Mouse (Mus musculus) liver, embryonic 14.5 days (tissue): ENCODE results near the gene Celf2. TPM values are rescaled to one million over a fixed set of nuclear protein-coding genes. Genes with fewer than 3 reads are reported as not detected.
"Not testable (repeated sequence)": the region's sequence is repeated elsewhere in the genome, so short reads cannot be mapped to it uniquely, and the experiment has no call there.

Source experiments
- ATAC-seq: fragments of 200-750 bp; cut with Nextera tagmentation; 2 replicates; pipeline ENCODE4 v1.8.0; 2017; ENCODE audit warnings: moderate number of reproducible peaks, mild to moderate bottlenecking, moderate library complexity; ENCODE audit not compliant: insufficient read depth
- DNase-seq, 3 experiments: peaks; one replicate each; pipeline ENCODE4 v3.0.0-alpha.2; 2012 to 2013; ENCODE audit warnings: low read depth in 3 of 3, low spot score in 3 of 3
- H3K27ac ChIP-seq: fragments of 300-500 bp; sonication (generic); 2 replicates; pipeline ENCODE4 v1.5.1; 2014; ENCODE audit warnings: moderate library complexity, mild to moderate bottlenecking, control low read depth, inconsistent platforms
- H3K27me3 ChIP-seq: fragments of 300-500 bp; sonication (generic); 2 replicates; pipeline ENCODE4 v1.6.1; 2014; ENCODE audit warnings: mild to moderate bottlenecking, low read length, moderate library complexity; ENCODE audit not compliant: control insufficient read depth, insufficient read depth
- H3K36me3 ChIP-seq: fragments of 300-500 bp; sonication (generic); replicated peaks from 2 replicates; pipeline ENCODE4 v1.6.1; 2014; ENCODE audit warnings: low read depth; ENCODE audit not compliant: control insufficient read depth, insufficient read depth
- H3K4me1 ChIP-seq, 2 experiments: fragments of 200-500 bp in 1 of 2; fragments of 300-500 bp in 1 of 2; sonication (generic) in 1 of 2; replicated peaks; 2 replicates each; pipeline ENCODE4 v1.6.1; 2012 to 2014; ENCODE audit warnings: antibody characterized with exemption in 1 of 2, inconsistent platforms in 1 of 2, low read length in 1 of 2; ENCODE audit not compliant: control insufficient read depth in 2 of 2, insufficient read depth in 2 of 2
- H3K4me2 ChIP-seq: fragments of 300-500 bp; sonication (generic); 2 replicates; pipeline ENCODE4 v1.6.1; 2014; ENCODE audit warnings: low read depth, mild to moderate bottlenecking, control low read depth, moderate library complexity
- H3K4me3 ChIP-seq, 2 experiments: fragments of 200-500 bp in 1 of 2; fragments of 300-500 bp in 1 of 2; sonication (generic) in 1 of 2; 2 replicates each; pipeline ENCODE4 v1.5.1; 2012 to 2014; ENCODE audit warnings: low read depth in 2 of 2, low read length in 2 of 2, mild to moderate bottlenecking in 2 of 2, control low read depth in 1 of 2, inconsistent platforms in 1 of 2, moderate library complexity in 1 of 2; ENCODE audit not compliant: insufficient read depth in 1 of 2
- H3K9ac ChIP-seq: fragments of 300-500 bp; sonication (generic); replicated peaks from 2 replicates; pipeline ENCODE4 v1.6.1; 2014; ENCODE audit warnings: mild to moderate bottlenecking, control low read depth, moderate library complexity
- H3K9me3 ChIP-seq: fragments of 300-500 bp; sonication (generic); 2 replicates; pipeline ENCODE4 v1.6.1; 2016; ENCODE audit warnings: low read length, mixed read lengths; ENCODE audit not compliant: control insufficient read depth
- CTCF ChIP-seq: IDR thresholded peaks from 2 replicates; pipeline ENCODE4 v1.5.1; 2016; ENCODE audit warnings: antibody characterized with exemption, low read depth, control low read depth
- EP300 ChIP-seq: IDR thresholded peaks from 2 replicates; pipeline ENCODE4 v1.6.1; 2016; ENCODE audit warnings: antibody characterized with exemption, low read depth
- WGBS: fragments of 180-500 bp; shearing (Covaris S2); extraction: QIAGEN DNeasy Blood & Tissue Kit; methylation state at CpG from one replicate; pipeline ENCODE4 v1.1.7; 2014; ENCODE audit not compliant: insufficient replicate concordance; 5-methylcytosine and 5-hydroxymethylcytosine counted together
- polyA plus RNA-seq, 2 experiments: library from polyadenylated mRNA; depleted of rRNA in 1 of 2; stranded (reverse) in 1 of 2; unstranded in 1 of 2; fragments of >200 nt; fragmentation: Nextera tagmentation in 1 of 2; extraction: Ambion mirVana in 1 of 2; gene quantifications; 2 replicates each; pipeline versions ENCODE4 v1.2.1 to v1.2.3; 2012 to 2014

The Celf2 gene
- polyA plus RNA-seq, 2 experiments = 3.9 to 7.8 TPM

DNA sequence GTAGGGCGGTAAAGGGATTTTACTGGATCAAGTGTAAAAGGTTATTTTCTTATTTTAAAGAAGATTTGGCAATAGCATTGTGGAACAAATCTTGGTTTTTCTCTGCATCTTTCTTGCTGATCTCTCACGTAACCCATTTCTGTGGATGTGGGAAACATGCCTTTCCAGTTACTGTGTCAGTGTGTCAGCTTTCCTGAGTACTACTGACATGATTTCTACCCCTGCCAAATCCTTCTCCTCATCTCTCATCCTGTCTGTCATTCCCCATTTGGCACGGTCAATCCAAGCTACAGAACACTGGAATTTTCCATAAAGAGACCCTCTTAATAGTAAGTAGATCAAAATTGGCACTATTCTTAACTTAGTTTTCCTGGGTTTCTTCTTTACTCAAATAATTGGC is 221.9 kb downstream of the Celf2 start:
- no peak overlapping the region for H3K4me3 ChIP-seq
- no peaks in the 10 kb centered on the region for H3K27me3 ChIP-seq
- no peak overlapping the region for H3K9ac ChIP-seq
- H3K4me1 ChIP-seq = no peaks in the 10 kb centered on the region
- no peaks in the 10 kb centered on the region for H3K9me3 ChIP-seq
- DNase-seq (no peak), ATAC-seq (no peak)
- no peaks in the 10 kb centered on the region for H3K36me3 ChIP-seq
- no peak overlapping the region for H3K4me2 ChIP-seq
- 54% methylated on average over 3 of the region's 3 CpGs for WGBS
- no peak overlapping the region for H3K27ac ChIP-seq
- TF ChIP-seq CTCF (no peak), EP300 (no peak)

DNA sequence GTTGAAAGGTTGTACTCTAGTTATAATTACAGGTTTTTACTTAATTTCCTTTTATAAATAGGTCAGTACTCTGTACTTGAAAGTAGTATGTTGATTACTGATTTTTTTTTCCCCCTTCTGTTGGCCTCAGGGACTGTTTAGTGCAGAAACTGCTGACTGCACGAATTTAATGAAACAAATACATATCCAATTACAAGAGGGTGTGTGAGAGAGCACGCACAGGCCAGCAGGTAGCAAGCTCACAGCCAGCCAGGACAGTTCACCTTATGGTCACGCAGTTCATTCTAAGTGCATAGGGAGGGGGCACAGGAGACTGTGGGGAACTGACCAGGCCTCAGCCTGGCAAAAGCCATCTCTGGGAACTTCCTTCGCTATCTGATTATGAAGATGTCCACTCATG is 236.1 kb downstream of the Celf2 start:
- no peak for TF ChIP-seq EP300
- TF ChIP-seq CTCF = no peak
- ATAC-seq = no peak
- H3K9me3 ChIP-seq = no peaks in the 10 kb centered on the region
- no peak for DNase-seq
- WGBS = 54% methylated on average over 4 of the region's 4 CpGs
- H3K27me3 ChIP-seq = no peaks in the 10 kb centered on the region
- H3K27ac ChIP-seq = no peak overlapping the region
- no peaks in the 10 kb centered on the region for H3K4me1 ChIP-seq
- no peak overlapping the region for H3K4me2 ChIP-seq
- H3K4me3 ChIP-seq = no peak overlapping the region
- no peaks in the 10 kb centered on the region for H3K36me3 ChIP-seq
- H3K9ac ChIP-seq = no peak overlapping the region

DNA sequence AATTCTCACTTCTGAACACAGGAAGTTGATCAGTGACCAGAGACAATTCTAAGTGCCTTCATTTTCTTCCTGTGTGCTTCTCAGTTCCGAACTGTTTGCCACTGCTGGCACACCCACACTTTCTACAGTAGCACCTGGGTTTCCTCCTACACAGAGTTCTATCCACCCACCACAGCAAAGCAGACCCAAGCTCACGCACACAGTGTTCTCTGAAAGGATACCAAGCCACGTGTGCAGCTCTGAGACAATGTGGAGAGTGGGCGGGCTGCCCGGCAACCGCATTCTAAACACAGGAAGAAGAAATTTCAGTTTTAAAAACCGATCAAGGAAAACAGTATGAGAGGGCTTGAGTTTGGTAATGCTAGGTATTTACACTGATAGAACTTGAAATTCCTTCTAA is 239.3 kb downstream of the Celf2 start:
- 48% methylated on average over 7 of the region's 7 CpGs for WGBS
- ATAC-seq (no peak), DNase-seq (no peak)
- Histone ChIP-seq H3K9ac (no peak overlapping the region), H3K36me3 (no peaks in the 10 kb centered on the region), H3K4me1 (no peaks in the 10 kb centered on the region), H3K27ac (no peak overlapping the region), H3K4me2 (no peak overlapping the region), H3K4me3 (no peak overlapping the region), H3K27me3 (no peaks in the 10 kb centered on the region), H3K9me3 (no peaks in the 10 kb centered on the region)
- TF ChIP-seq CTCF = no peak
- no peak for TF ChIP-seq EP300

DNA sequence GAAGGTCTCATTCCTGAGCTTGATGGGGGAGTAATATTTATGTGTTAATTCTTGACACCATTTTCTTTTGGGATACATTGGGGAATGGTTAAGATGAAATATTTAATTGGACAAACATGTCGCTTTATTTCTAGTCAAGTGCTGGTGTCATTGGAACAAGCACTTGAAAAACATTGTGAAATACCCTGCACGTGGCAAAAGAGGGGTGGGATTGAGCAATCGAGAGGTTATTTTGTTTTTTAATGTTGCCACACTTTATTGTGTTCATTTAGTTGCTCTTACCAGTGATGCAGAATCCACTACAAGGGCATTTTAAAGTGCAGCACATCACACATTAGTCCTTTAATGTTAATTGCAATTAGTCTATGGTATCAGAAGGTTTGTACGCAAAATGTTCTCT is 242.2 kb downstream of the Celf2 start:
- no peak overlapping the region for H3K4me2 ChIP-seq
- no peaks in the 10 kb centered on the region for H3K4me1 ChIP-seq
- H3K27me3 ChIP-seq = no peaks in the 10 kb centered on the region
- H3K27ac ChIP-seq = no peak overlapping the region
- no peak overlapping the region for H3K4me3 ChIP-seq
- WGBS = 51% methylated on average over 4 of the region's 4 CpGs
- DNase-seq (no peak), ATAC-seq (no peak)
- H3K36me3 ChIP-seq = no peaks in the 10 kb centered on the region
- H3K9ac ChIP-seq = no peak overlapping the region
- TF ChIP-seq CTCF (no peak), EP300 (no peak)
- H3K9me3 ChIP-seq = no peaks in the 10 kb centered on the region

DNA sequence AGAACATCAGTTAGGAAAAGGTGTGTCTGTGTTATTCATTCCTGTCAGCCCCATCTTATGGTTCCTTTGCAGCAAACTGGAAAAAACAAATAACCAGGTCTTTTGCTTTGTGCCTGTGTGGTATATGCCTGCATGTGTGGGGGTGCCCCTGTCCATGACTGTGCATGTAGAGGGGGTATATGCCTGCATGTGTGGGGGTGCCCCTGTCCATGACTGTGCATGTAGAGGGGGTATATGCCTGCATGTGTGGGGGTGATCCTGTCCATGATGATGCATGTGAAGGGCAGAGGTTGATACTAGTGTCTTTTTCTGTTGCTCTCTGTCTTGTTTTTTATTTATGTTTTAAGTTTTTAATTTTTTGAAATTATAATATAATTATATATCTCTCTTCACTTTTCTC is 246.7 kb downstream of the Celf2 start:
- not testable (repeated sequence) for ATAC-seq, DNase-seq, H3K4me3 ChIP-seq, H3K27ac ChIP-seq, H3K9me3 ChIP-seq, H3K36me3 ChIP-seq, H3K9ac ChIP-seq, H3K4me2 ChIP-seq, H3K4me1 ChIP-seq, H3K27me3 ChIP-seq

DNA sequence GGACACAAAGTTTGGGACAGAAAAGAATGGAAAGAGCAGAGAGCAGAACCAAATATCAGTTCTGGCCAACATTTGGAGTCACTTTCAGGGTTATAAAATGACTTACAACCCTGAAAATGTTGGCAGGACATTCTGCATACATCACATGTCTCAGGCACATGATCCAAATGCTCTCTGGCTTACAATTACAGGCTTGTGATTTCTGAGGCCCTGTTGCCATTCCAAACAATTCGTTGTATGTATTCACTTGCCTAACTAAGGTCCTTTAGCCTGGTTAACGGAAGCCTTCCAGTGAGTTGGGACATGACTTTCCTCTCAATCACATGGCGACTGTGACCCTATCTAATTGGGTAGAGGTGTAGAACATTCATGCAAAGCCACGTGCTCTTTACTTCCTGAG is 249.2 kb downstream of the Celf2 start:
- H3K27ac ChIP-seq = no peak overlapping the region
- no peaks in the 10 kb centered on the region for H3K4me1 ChIP-seq
- no peaks in the 10 kb centered on the region for H3K36me3 ChIP-seq
- no peaks in the 10 kb centered on the region for H3K9me3 ChIP-seq
- no peak for ATAC-seq
- no peak for TF ChIP-seq EP300
- no peak for TF ChIP-seq CTCF
- DNase-seq = no peak
- no peak overlapping the region for H3K4me3 ChIP-seq
- H3K27me3 ChIP-seq = no peaks in the 10 kb centered on the region
- no peak overlapping the region for H3K9ac ChIP-seq
- no peak overlapping the region for H3K4me2 ChIP-seq
- 49% methylated on average over 4 of the region's 4 CpGs for WGBS
